Mouse (Mus musculus) kidney, postnatal 0 days (tissue): ENCODE results near the gene Mrm2. TPM values are rescaled to one million over a fixed set of nuclear protein-coding genes. Genes with fewer than 3 reads are reported as not detected.
"Not testable (repeated sequence)": the region's sequence is repeated elsewhere in the genome, so short reads cannot be mapped to it uniquely, and the experiment has no call there.

Source experiments
- ATAC-seq: fragments of 200-750 bp; cut with Nextera tagmentation; replicated peaks from 2 replicates; pipeline ENCODE4 v1.8.0; 2017; ENCODE audit warnings: low read depth, moderate number of reproducible peaks, moderate TSS enrichment, moderate library complexity; ENCODE audit not compliant: low FRiP score
- DNase-seq: peaks from one replicate; pipeline ENCODE4 v3.0.0-alpha.2; 2016; ENCODE audit warnings: low spot score
- H3K27ac ChIP-seq: fragments of 300-500 bp; sonication (generic); 2 replicates; pipeline ENCODE4 v1.5.1; 2014; ENCODE audit warnings: mild to moderate bottlenecking
- H3K27me3 ChIP-seq: fragments of 300-500 bp; sonication (generic); 2 replicates; pipeline ENCODE4 v1.6.1; 2014; ENCODE audit warnings: low read length, mixed read lengths; ENCODE audit not compliant: insufficient read depth
- H3K36me3 ChIP-seq: fragments of 300-500 bp; sonication (generic); 2 replicates; pipeline ENCODE4 v1.6.1; 2014; ENCODE audit warnings: low read length, mixed read lengths; ENCODE audit not compliant: insufficient read depth
- H3K4me1 ChIP-seq: fragments of 300-500 bp; sonication (generic); replicated peaks from 2 replicates; pipeline ENCODE4 v1.6.1; 2014; ENCODE audit warnings: antibody characterized with exemption, low read length, mixed read lengths; ENCODE audit not compliant: insufficient read depth
- H3K4me2 ChIP-seq: fragments of 300-500 bp; sonication (generic); 2 replicates; pipeline ENCODE4 v1.6.1; 2014; ENCODE audit warnings: mild to moderate bottlenecking, low read length, moderate library complexity, mixed read lengths
- H3K4me3 ChIP-seq: fragments of 300-500 bp; sonication (generic); replicated peaks from 2 replicates; pipeline ENCODE4 v1.5.1; 2014; ENCODE audit warnings: low read depth, low read length
- H3K9ac ChIP-seq: fragments of 300-500 bp; sonication (generic); 2 replicates; pipeline ENCODE4 v1.6.1; 2014; ENCODE audit warnings: low read depth, low read length
- H3K9me3 ChIP-seq: fragments of 300-500 bp; sonication (generic); replicated peaks from 2 replicates; pipeline ENCODE4 v1.6.1; 2016; ENCODE audit warnings: low read length, inconsistent platforms, mixed read lengths
- CTCF ChIP-seq: IDR thresholded peaks from 2 replicates; pipeline ENCODE4 v1.5.1; 2016; ENCODE audit warnings: antibody characterized with exemption, low read depth, mild to moderate bottlenecking, moderate library complexity
- WGBS: fragments of 180-500 bp; shearing (Covaris S2); extraction: QIAGEN DNeasy Blood & Tissue Kit; methylation state at CpG from one replicate; pipeline ENCODE4 v1.1.7; 2014; 5-methylcytosine and 5-hydroxymethylcytosine counted together
- polyA plus RNA-seq: library from polyadenylated mRNA; unstranded; fragments of >200 nt; fragmentation: Nextera tagmentation; extraction: Ambion mirVana; gene quantifications from 2 replicates; pipeline ENCODE4 v1.2.1, GENCODE M21; 2015

The Mrm2 gene
- polyA plus RNA-seq, 1 experiment from 2014 or later, result 17.3 TPM

- DNase-seq (no peak), ATAC-seq (no peak)
- Histone ChIP-seq H3K4me1 (peaks cover 8% of the 10 kb centered on the region; the same call in 1 of the 2 replicates), H3K4me2 (no peak overlapping the region), H3K27ac (no peak overlapping the region), H3K36me3 (no peaks in the 10 kb centered on the region), H3K9me3 (no peaks in the 10 kb centered on the region), H3K9ac (no peak overlapping the region), H3K27me3 (no peaks in the 10 kb centered on the region), H3K4me3 (no peak overlapping the region)
- TF ChIP-seq CTCF, result no peak
- 54% methylated on average over 2 of the region's 2 CpGs for WGBS
These were observed 42.0 kb upstream of the Mrm2 start for GRCm38 (mm10) chr5:140373711-140374110.

- H3K4me3 ChIP-seq, result no peak overlapping the region
- no peak for TF ChIP-seq CTCF
These were observed 40.0 kb upstream of the Mrm2 start for GRCm38 (mm10) chr5:140371671-140372070.

GRCm38 (mm10) chr5:140370446-140371254 is 39.0 kb upstream of the Mrm2 start:
- Histone ChIP-seq H3K27ac (peak overlapping the region; percentile 72), H3K4me3 (no peak overlapping the region), H3K9me3 (no peaks in the 10 kb centered on the region), H3K27me3 (no peaks in the 10 kb centered on the region), H3K4me1 (peaks cover 8% of the 10 kb centered on the region; the same call in 1 of the 2 replicates), H3K36me3 (no peaks in the 10 kb centered on the region), H3K9ac (0 out of 2 replicates have a peak overlapping the region, but pooled peaks have one; percentile 8), H3K4me2 (no peak overlapping the region)
- peak; percentile 31 for DNase-seq
- ATAC-seq, result no peak
- WGBS, result 57% methylated on average over 6 of the region's 6 CpGs
- no peak for TF ChIP-seq CTCF

More at GRCm38 (mm10) chr5:140371671-140372070, 40.0 kb upstream of the Mrm2 start:
- DNase-seq, result no peak
- Histone ChIP-seq H3K27ac (no peak overlapping the region), H3K36me3 (no peaks in the 10 kb centered on the region), H3K27me3 (no peaks in the 10 kb centered on the region), H3K4me2 (no peak overlapping the region), H3K9ac (no peak overlapping the region), H3K9me3 (no peaks in the 10 kb centered on the region), H3K4me1 (peaks cover 8% of the 10 kb centered on the region; the same call in 1 of the 2 replicates)
- WGBS, result 96% methylated on average over 3 of the region's 3 CpGs
- no peak for ATAC-seq

GRCm38 (mm10) chr5:140369466-140369865 is 37.8 kb upstream of the Mrm2 start:
- no peaks in the 10 kb centered on the region for H3K36me3 ChIP-seq
- ATAC-seq, result no peak
- H3K27me3 ChIP-seq, result no peaks in the 10 kb centered on the region
- peaks cover 8% of the 10 kb centered on the region; the same call in 1 of the 2 replicates for H3K4me1 ChIP-seq
- DNase-seq, result peak; percentile 30
- TF ChIP-seq CTCF, result no peak
- no peak overlapping the region for H3K9ac ChIP-seq
- 42% methylated on average over 2 of the region's 2 CpGs for WGBS
- H3K9me3 ChIP-seq, result no peaks in the 10 kb centered on the region
- H3K4me3 ChIP-seq, result no peak overlapping the region
- H3K4me2 ChIP-seq, result no peak overlapping the region
- 0 out of 2 replicates have a peak overlapping the region, but pooled peaks have one; percentile 50 for H3K27ac ChIP-seq

- H3K9me3 ChIP-seq, result no peaks in the 10 kb centered on the region
- TF ChIP-seq CTCF, result no peak
- DNase-seq (no peak), ATAC-seq (no peak)
- WGBS, result 88% methylated on average over 4 of the region's 4 CpGs
- H3K9ac ChIP-seq, result no peak overlapping the region
- H3K4me3 ChIP-seq, result no peak overlapping the region
- no peak overlapping the region for H3K27ac ChIP-seq
- H3K36me3 ChIP-seq, result no peaks in the 10 kb centered on the region
- H3K4me1 ChIP-seq, result peaks cover 4% of the 10 kb centered on the region; the same call in 1 of the 2 replicates
- H3K4me2 ChIP-seq, result no peak overlapping the region
- no peaks in the 10 kb centered on the region for H3K27me3 ChIP-seq
These were observed 37.2 kb upstream of the Mrm2 start for GRCm38 (mm10) chr5:140368926-140369325.

GRCm38 (mm10) chr5:140368126-140368525 is 36.4 kb upstream of the Mrm2 start:
- H3K27me3 ChIP-seq, H3K27ac ChIP-seq, H3K4me3 ChIP-seq, H3K9me3 ChIP-seq, H3K4me1 ChIP-seq, H3K4me2 ChIP-seq, DNase-seq, H3K9ac ChIP-seq, H3K36me3 ChIP-seq, ATAC-seq: not testable (repeated sequence)
- WGBS, result 95% methylated on average over 2 of the region's 2 CpGs
